In the genomic region with DNA sequence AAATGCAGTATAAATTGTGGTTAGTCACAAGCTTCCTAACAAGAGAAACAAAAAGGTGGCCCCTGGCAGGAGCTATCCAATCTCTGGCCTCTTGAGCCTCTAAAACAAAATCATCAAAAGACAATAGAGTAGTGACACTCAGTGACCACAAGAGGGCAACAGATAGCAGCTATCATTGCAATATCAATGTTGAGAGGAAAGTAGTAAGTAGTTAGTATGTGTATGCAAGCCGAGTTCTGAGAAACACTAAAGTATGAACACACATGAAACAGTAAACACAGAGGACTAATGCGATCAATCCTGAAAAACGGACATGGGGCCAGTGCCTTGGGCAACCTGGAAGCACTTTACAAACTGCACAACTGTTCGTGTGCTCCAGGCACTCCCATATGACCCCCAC, we compare ENCODE assay signal across 8 mouse cellular contexts. TPM values are rescaled to one million over a fixed set of nuclear protein-coding genes. Genes with fewer than 3 reads are reported as not detected.
DNase-seq lines count a peak whose midpoint lies in the region; ATAC-seq and TF ChIP-seq lines count a peak whose summit lies in the region.
"Had no signal": no experiment of that assay in that cellular context is flagged by ENCODE, and none has a peak within 500 bp of the region (broad histone marks: within the 10 kb centered on the region; RNA-seq: fewer than 3 reads in every experiment).

No protein-coding gene starts in this region.

- peaks cover 4 to 9% of the 10 kb centered on the region in 2 experiments; a peak in 3 of 4 replicates for H3K4me1 ChIP-seq in ES-E14 (ENCODE audit: control insufficient read depth in 2 of 2, insufficient read depth in 2 of 2, low read length in 2 of 2, poor library complexity in 1 of 2)
- H3K4me1 ChIP-seq in bone marrow, adult 2 months (ENCODE audit: control insufficient read depth, insufficient read depth, low read length), result 0 out of 2 replicates have a peak, but pooled peaks cover under 1% of the 10 kb centered on the region
- peaks cover 2% of the 10 kb centered on the region; the same call in 1 of the 2 replicates for H3K4me1 ChIP-seq in neural tube, embryonic 13.5 days (replicated peaks)
- H3K4me1 ChIP-seq: heart, embryonic 13.5 days had no signal

- H3K9me3 ChIP-seq in ES-E14 (ENCODE audit: control insufficient read depth, insufficient read depth, low read depth, low read length), result no peaks in the 10 kb centered on the region
- H3K9me3 ChIP-seq in neural tube, embryonic 13.5 days, result no peaks in the 10 kb centered on the region
- H3K9me3 ChIP-seq: heart, embryonic 13.5 days had no signal

- ATAC-seq in neural tube, embryonic 13.5 days (ENCODE audit: low read depth), result peak; percentile 49; the same call in 1 of the 2 replicates

- no peak for TF ChIP-seq POLR2A in bone marrow, adult 2 months (IDR thresholded peaks at IDR 0.05; ENCODE audit: borderline replicate concordance, control insufficient read depth, low read depth, low read length)

- no peak overlapping the region for H3K9ac ChIP-seq in ES-E14 (ENCODE audit: insufficient read depth, low read depth, low read length, poor library complexity, severe bottlenecking)
- H3K9ac ChIP-seq in neural tube, embryonic 13.5 days, result no peak overlapping the region
- H3K9ac ChIP-seq: heart, embryonic 13.5 days had no signal

- H3K27me3 ChIP-seq in neural tube, embryonic 13.5 days, result no peaks in the 10 kb centered on the region
- H3K27me3 ChIP-seq: heart, embryonic 13.5 days had no signal

- in situ Hi-C loops in ES-E14 (cut with MboI; ENCODE audit: low sequenced_read_pairs in 2 of 2, unreplicated experiment in 2 of 2), result no loop called here

- peak; percentile 22; the same call in 1 of the 2 replicates for TF ChIP-seq CTCF in bone marrow, adult 2 months (IDR thresholded peaks at IDR 0.05; ENCODE audit: control insufficient read depth, insufficient read depth, low read length)

- H3K27ac ChIP-seq in ES-E14 (ENCODE audit: insufficient read depth, low read depth, low read length, poor library complexity, severe bottlenecking), result no peak overlapping the region
- no peak overlapping the region for H3K27ac ChIP-seq in bone marrow, adult 2 months (ENCODE audit: control insufficient read depth, insufficient read depth, low read depth, low read length, poor library complexity)
- H3K27ac ChIP-seq in neural tube, embryonic 13.5 days (replicated peaks), result no peak overlapping the region
- H3K27ac ChIP-seq: heart, embryonic 13.5 days had no signal

- WGBS in bone marrow, adult 2 months, result 49% methylated on average over 4 of the region's 4 CpGs
- 43% methylated on average over 4 of the region's 4 CpGs for WGBS in neural tube, embryonic 13.5 days

- no peak overlapping the region for H3K4me3 ChIP-seq in ES-E14 (ENCODE audit: insufficient read depth in 1 of 2, low read depth in 1 of 2, low read length in 2 of 2, poor library complexity in 1 of 2, severe bottlenecking in 1 of 2)
- H3K4me3 ChIP-seq in bone marrow, adult 2 months (replicated peaks; ENCODE audit: control insufficient read depth, low read depth, low read length), result no peak overlapping the region
- H3K4me3 ChIP-seq in neural tube, embryonic 13.5 days, result no peak overlapping the region
- H3K4me3 ChIP-seq: heart, embryonic 13.5 days had no signal

- intact Hi-C loops in gastrocnemius, postnatal 36 days (cut with DNase I), result no loop called here

- H3K4me2 ChIP-seq in neural tube, embryonic 13.5 days, result no peak overlapping the region
- H3K4me2 ChIP-seq: heart, embryonic 13.5 days had no signal

- peak; percentile 47 for DNase-seq in kidney, postnatal 14 days
- DNase-seq in kidney, adult 11 months, result no peak
- peak; percentile 49 for DNase-seq in ES-E14 (ENCODE audit: low read depth, low spot score)
- DNase-seq in hindlimb bud, embryonic 11.5 days (ENCODE audit: extremely low spot score, low read depth, low spot score), result peak; percentile 28
- no peak for DNase-seq in gastrocnemius, postnatal 36 days

- peaks cover 14% of the 10 kb centered on the region for H3K36me3 ChIP-seq in ES-E14 (ENCODE audit: control insufficient read depth, insufficient read depth, low read length, poor library complexity, severe bottlenecking)
- peaks cover 39% of the 10 kb centered on the region for H3K36me3 ChIP-seq in neural tube, embryonic 13.5 days

TF ChIP-seq in ES-E14, 5 proteins besides CTCF, POLR2A, EP300 and RAD21:
- no peak for TF ChIP-seq ZNF384 (IDR thresholded peaks at IDR 0.05; ENCODE audit: low read depth, low read length)
- peak; percentile 42; the same call in 1 of the 2 replicates for TF ChIP-seq ZC3H11A (IDR thresholded peaks at IDR 0.05; ENCODE audit: borderline replicate concordance, low read depth, low read length)
- TF ChIP-seq CHD2 (IDR thresholded peaks at IDR 0.05; ENCODE audit: low read depth, low read length), result no peak
- TF ChIP-seq HCFC1 (IDR thresholded peaks at IDR 0.05; ENCODE audit: borderline replicate concordance, insufficient read depth, low read length), result no peak
- TF ChIP-seq MAFK (IDR thresholded peaks at IDR 0.05; ENCODE audit: insufficient read depth, low read depth, low read length), result no peak

RNA-seq across cellular contexts. Expression of gene Ralbp1, which starts 20.9 kb away (rescaled TPM):
- total RNA-seq in ES-E14 (2012; rRNA removed), result 57.1 and 57.6 TPM in 2 replicates
- 16.1 and 27.0 TPM in 2 replicates for polyA plus RNA-seq in bone marrow, adult 2 months (2011; ENCODE audit: insufficient read depth, insufficient read length, low replicate concordance, missing spikeins)
- 55.2 and 57.7 TPM in 2 replicates for polyA plus RNA-seq in neural tube, embryonic 13.5 days (2015; fragmentation: Nextera tagmentation; extraction: Ambion mirVana)
- 10 to 100 TPM; 18.6 to 20.6 TPM for total RNA-seq in gastrocnemius, postnatal 36 days (2021)

Comparison
In these comparisons a context has a peak if more than half of its experiments do, and no peak if none do; other contexts are left out.
1. DNase-seq: peak in kidney, postnatal 14 days (single experiment), ES-E14 (single experiment) and hindlimb bud, embryonic 11.5 days (single experiment); none in kidney, adult 11 months (single experiment) and gastrocnemius, postnatal 36 days (0 of 2).